Mouse (Mus musculus) heart, postnatal 36 days (tissue): ENCODE measurements around the gene Epor. TPM values are rescaled to one million over a fixed set of nuclear protein-coding genes. Genes with fewer than 3 reads are reported as not detected.

ENCODE experiments used
- DNase-seq, 2 experiments: peaks; one replicate each; pipeline ENCODE4 v3.0.0; 2021 to 2022
- intact Hi-C: fragments of 180-260 bp; cut with DNase I; formaldehyde crosslinking; loops from one replicate; pipeline ENCODE4 v1.15.1; 2025
- total RNA-seq, 2 experiments: library from RNA; stranded (reverse); gene quantifications; 2 replicates each; pipeline ENCODE4 v1.2.3; 2021

Gene Epor
- total RNA-seq, 2 experiments from 2014 or later: 1.4 to 2.2 TPM

- DNase-seq: no peak
- intact Hi-C loops: no loop called here
Observed at GRCm38 (mm10) chr9:21943638-21944037, 19.7 kb downstream of the Epor start.

DNA sequence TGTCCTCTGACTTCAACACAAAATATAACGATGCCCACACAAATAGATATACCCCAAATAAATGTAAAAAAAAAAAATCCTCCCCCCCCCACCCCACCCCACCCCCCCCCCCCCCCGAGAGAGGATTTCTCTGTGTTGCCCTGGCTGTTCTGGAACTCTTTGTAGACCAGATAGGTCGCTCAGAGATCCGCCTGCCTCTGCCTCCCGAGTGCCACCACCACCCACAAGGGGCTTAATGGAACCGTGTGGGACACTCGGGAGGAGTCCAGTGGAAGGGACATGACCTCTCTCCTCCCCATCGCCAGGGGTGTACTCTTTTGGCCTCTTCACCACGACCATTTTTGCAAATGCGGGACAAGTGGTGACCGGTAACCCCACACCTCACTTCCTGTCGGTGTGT, 20.3 kb downstream of the Epor start:
- intact Hi-C loops: no loop called here
- DNase-seq: no peak

GRCm38 (mm10) chr9:21938234-21938855, 25.0 kb downstream of the Epor start:
- no peak for DNase-seq
- intact Hi-C loops: no loop called here

DNA sequence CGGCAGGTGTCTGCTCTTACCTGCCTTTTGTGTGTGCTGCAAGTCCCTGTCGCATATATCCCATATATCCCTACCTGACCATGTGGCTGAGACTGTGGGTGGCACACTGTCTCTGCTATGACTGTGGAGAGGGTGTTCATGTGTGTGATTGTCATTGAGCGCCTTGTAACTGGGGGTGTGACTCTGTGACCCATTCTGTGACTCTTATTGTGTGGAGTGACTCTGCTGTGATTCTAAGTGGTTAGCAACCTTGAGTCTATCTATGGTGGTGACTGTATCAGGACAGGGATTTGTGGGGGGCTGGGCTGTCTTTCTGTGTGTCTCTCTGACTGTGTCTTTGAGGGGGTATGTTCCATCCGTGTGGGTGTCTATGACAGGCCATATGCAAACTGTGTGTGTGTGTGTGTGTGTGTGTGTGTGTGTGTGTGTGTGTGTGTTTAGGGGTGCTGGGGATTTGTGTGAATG, 25.6 kb downstream of the Epor start:
- intact Hi-C loops: no loop called here

GRCm38 (mm10) chr9:21936692-21937570, 26.4 kb downstream of the Epor start, which contains the start of gene Plppr2:
Gene Plppr2 (plus strand): TSS chr9:21937033.
- DNase-seq: peak; percentile 89 to 90
- intact Hi-C loops: no loop called here

More for the DNA sequence above, 25.6 kb downstream of the Epor start:
- DNase-seq: no peak

GRCm38 (mm10) chr9:21935466-21936131, 27.7 kb downstream of the Epor start:
- intact Hi-C loops: no loop called here

DNA sequence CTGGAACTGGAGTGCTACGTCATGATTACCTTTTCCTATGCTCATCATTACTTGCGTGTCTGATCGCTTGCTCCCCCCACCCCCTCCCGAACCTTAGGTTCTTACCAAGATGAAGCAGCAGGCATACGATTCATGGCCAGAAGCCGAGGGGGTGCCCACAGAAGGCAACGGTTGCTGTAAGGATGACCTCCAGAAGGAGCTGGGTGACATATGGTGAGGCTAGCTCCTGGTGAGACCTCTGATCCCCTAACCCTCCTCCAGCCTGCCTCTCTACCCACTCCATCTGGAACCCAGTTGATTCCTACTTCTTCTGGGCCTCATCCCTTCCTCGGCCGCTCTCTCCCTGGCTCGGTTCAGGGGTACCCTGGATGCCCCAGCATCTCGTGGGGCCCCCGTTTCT, 29.3 kb downstream of the Epor start:
- no peak for DNase-seq
- intact Hi-C loops: no loop called here

More at GRCm38 (mm10) chr9:21935466-21936131, 27.7 kb downstream of the Epor start:
- no peak for DNase-seq

GRCm38 (mm10) chr9:21932445-21933137, 30.7 kb downstream of the Epor start:
- intact Hi-C loops: no loop called here
- DNase-seq: no peak

DNA sequence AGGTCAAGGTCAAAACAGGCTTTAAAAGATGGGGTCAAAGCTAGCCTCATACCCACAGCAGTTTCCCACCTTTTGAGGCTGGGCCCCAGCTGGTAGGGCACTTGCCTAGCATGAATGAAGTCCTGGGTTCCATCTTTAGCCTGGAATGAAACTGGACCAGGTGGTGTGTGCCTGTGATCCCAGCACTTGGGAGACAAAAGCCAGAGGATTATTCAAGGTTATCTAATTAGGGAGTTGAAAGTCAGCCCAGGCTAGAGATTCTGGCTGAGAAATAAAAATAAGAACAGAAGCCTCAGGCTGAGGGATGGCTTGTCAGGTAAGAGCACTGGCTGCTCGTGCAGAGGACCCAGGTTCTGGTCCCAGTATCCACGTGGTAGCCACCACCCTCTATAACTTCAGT, 31.3 kb downstream of the Epor start:
- DNase-seq: no peak
- intact Hi-C loops: no loop called here

- no peak for DNase-seq
Observed at GRCm38 (mm10) chr9:21929208-21929607, 34.1 kb downstream of the Epor start.

GRCm38 (mm10) chr9:21927208-21927753, 36.0 kb downstream of the Epor start, which contains the start of the genes Ccdc159 and Tmem205:
Gene Ccdc159 (plus strand): TSS chr9:21927471.
Gene Tmem205 (minus strand): TSS chr9:21927556.
- intact Hi-C loops: loop anchor here (2.0 kb wide), 1 partner anchor 34 kb away; no protein-coding TSS in a partner anchor
- DNase-seq: peak; percentile 85 to 87

More at GRCm38 (mm10) chr9:21929208-21929607, 34.1 kb downstream of the Epor start:
- intact Hi-C loops: no loop called here

DNA sequence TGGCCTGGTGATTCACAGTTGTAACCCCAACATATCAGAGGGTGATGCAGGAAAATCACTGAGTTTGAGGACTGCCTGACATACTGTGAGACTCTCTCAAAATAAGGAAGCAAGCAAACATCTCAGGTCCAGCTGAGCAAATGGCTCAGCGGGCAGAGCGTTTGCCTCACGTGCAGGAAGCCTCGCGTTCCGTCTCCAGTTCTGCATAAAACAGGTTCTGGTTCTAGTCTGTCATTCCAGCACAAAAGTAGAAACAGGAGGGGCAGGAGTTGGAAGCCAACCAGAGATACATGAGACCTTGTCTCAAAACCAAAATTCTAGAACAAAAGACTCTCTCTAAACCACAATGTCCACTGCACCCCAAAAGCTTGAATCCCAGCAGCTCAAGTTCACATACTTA, 36.5 kb downstream of the Epor start:
- intact Hi-C loops: loop anchor here (2.0 kb wide), 1 partner anchor 34 kb away; no protein-coding TSS in a partner anchor
- no peak for DNase-seq

DNA sequence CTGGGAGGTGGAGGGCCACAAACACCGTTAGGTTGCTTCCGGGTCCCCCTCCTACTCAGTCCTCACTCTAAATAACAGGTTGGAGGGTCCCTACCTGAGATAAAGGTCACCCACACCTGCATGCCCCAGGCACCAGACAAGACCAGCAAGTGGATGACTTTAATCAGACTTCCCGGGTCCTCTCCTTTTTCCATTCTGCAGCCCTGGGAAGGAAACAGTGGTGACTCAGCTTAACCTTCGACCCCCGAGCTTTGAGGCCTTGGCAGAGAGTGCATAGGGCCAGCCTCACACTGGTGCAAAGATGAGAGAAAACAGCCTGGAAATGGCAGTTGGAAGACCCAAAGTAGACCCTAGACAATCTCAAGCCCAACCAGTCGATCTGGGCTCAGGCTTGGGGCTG, 37.2 kb downstream of the Epor start:
- no peak for DNase-seq
- intact Hi-C loops: loop anchor here (2.0 kb wide), 1 partner anchor 35 kb away; no protein-coding TSS in a partner anchor

GRCm38 (mm10) chr9:21925506-21925905, 37.8 kb downstream of the Epor start:
- DNase-seq: no peak
- intact Hi-C loops: no loop called here

DNA sequence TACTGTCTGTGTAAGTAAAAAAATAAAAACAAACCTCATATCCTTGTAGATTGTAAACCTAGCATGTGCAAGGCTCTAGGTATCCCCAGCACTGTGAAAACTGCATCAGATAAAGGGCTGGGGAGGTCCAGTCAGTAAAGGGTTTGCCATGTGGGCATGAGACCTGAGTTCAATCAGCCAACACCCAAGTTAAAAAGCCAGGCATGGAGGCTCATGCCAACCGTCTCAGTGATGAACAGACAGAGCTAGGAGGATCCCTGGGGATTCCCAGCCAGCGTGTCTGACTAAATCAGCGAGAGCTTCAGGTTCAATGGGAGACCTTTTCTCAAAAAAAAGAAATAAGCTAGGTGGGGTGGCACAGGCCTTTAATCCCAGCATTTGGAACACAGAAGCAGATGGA, 38.3 kb downstream of the Epor start:
- intact Hi-C loops: no loop called here
- DNase-seq: no peak

GRCm38 (mm10) chr9:21924099-21924493, 39.2 kb downstream of the Epor start:
- DNase-seq: peak; percentile 90 to 91
- intact Hi-C loops: no loop called here

DNA sequence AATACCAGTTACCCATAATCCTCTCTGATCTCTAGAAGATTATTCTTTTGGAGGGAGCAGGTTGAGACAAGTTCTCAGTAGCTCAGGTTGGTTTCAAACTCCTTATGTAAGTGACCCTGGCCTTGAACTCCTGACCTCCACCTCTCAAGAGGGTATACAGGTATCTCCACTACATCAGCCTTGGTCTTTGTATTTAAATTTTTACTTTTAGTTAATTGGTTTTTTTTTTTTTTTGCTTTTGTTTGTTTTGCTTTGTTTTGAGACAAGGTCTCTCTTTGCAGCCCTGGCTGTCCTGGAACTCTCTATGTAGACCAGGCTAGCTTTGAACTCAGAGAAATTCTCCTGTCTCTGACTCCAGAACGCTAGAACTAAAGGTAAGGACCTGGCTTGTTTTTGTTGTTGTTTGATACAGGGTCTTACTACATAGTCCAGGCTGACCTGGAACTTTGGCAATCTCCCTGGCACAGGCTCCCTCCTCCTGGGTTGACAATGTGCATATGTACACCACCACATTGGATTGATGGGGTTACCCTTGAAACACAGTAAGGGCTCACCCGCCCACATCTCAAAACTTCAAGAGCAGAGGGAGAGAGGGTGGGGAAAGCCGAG, 39.7 kb downstream of the Epor start:
- DNase-seq: no peak
- intact Hi-C loops: no loop called here

DNA sequence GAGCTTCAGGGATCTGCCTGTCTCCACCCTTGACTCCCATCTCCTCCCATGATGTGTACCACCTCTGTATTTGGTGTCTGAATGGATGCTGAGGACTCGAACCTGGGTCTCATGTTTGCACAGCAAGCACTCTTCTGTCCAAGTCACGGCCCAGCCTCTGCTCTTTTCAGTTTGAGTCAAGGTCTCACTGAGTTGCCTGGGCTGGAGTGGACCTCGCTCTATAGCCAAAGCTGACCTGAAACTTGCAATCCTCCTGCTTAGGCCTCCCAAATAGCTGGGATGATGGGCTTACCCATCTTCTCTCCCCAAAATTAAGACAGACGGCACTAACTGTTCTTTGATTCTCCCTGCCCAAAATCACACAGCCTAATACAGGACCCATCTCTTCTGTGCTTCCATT, 40.3 kb downstream of the Epor start:
- intact Hi-C loops: no loop called here
- DNase-seq: no peak

GRCm38 (mm10) chr9:21918692-21919384, 44.5 kb downstream of the Epor start:
- DNase-seq: no peak
- intact Hi-C loops: loop anchor here (5.0 kb wide), 1 partner anchor 33 kb away; no protein-coding TSS in a partner anchor
